Mouse (Mus musculus): ENCODE measurements around the gene Pop5. TPM values are rescaled to one million over a fixed set of nuclear protein-coding genes. Genes with fewer than 3 reads are reported as not detected.
A peak's percentile ranks its signal among the peaks of the same experiment; 100 is the strongest.

The Pop5 gene
- polyA plus RNA-seq, 1 experiment from 2014 or later = 161 TPM

DNA sequence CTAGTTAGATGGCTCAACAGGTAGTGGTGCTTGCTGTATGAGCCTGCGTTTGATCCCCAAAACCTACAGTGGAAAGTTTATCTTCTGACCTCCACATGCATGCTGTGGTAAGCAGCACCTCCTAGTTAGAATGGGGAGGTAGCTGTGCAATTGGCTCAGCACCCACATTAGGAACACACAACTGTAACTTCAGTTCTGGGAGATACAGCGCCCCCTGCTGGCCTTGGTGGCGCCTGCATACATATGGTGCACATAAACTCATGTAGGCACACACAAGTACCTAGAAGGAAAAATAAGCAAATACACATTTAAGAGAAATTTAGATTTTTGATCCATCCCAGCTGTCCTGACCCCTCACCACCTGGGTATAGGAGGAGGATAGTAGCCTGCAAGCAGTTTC lies 13.2 kb upstream of the Pop5 start:
- whole genome bisulfite sequencing = 86% methylated on average over 3 of the region's 3 CpGs
- no peak overlapping the region for H3K9ac ChIP-seq (ENCODE audit: low read depth, low read length)
- H3K4me3 ChIP-seq (replicated peaks; ENCODE audit: low read depth, low read length) = no peak overlapping the region
- H3K4me2 ChIP-seq (ENCODE audit: low read length) = no peak overlapping the region
- TF ChIP-seq CTCF (IDR thresholded peaks at IDR 0.05; ENCODE audit: low read depth) = peak; percentile 34; the same call in 1 of the 2 replicates
- H3K27me3 ChIP-seq (ENCODE audit: insufficient read depth, low read length) = no peaks in the 10 kb centered on the region
- ATAC-seq (replicated peaks; ENCODE audit: low FRiP score, low read depth) = no peak
- DNase-seq (ENCODE audit: low spot score) = no peak
- no peak overlapping the region for H3K27ac ChIP-seq
- no peaks in the 10 kb centered on the region for H3K4me1 ChIP-seq (replicated peaks; ENCODE audit: insufficient read depth, low read length)
- no peaks in the 10 kb centered on the region for H3K36me3 ChIP-seq (ENCODE audit: insufficient read depth, low read length)
- H3K9me3 ChIP-seq (replicated peaks; ENCODE audit: low read length) = no peaks in the 10 kb centered on the region

DNA sequence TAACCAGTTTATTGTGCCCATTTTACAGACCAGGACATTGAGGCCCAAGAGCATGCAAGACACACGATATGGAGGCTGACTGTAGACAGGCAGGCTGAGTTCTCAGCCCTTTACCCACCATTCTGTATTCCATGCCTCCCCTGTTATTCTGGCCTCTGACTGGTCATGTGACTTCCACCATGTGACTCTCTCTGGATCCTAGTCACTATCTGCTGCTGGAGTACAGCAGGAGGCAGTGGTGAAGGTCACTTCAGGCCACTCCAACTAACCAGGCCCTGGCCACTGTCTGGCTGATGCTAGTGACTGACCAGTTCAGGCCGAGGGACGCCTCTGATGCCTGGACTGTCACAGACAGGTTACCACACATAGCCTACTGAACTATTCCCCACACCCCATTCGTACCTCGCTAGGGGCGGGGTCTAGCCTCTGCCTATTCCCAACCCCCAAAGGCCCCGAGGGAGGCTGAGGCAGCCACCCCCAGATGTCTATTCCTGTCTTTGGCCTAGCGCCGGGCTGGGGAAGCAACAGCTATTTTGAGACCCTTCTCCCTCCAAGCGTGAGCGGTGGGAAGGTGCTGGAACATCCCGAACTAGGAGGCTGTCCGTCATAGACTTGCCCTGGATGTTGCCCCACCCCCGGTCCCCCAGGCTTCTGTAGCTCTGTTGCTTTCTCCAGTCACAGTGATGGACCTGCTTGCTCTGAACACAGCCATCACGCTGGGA lies 4.6 kb upstream of the Pop5 start:
- H3K9ac ChIP-seq (ENCODE audit: low read depth, low read length) = no peak overlapping the region
- no peak overlapping the region for H3K4me3 ChIP-seq (replicated peaks; ENCODE audit: low read depth, low read length)
- 0 out of 2 replicates have a peak overlapping the region, but pooled peaks have one; percentile 11 for H3K4me2 ChIP-seq (ENCODE audit: low read length)
- no peaks in the 10 kb centered on the region for H3K36me3 ChIP-seq (ENCODE audit: insufficient read depth, low read length)
- H3K4me1 ChIP-seq (replicated peaks; ENCODE audit: insufficient read depth, low read length) = no peaks in the 10 kb centered on the region; the same call in 1 of the 2 replicates
- no peaks in the 10 kb centered on the region for H3K9me3 ChIP-seq (replicated peaks; ENCODE audit: low read length)
- DNase-seq (ENCODE audit: low spot score) (no peak), ATAC-seq (replicated peaks; ENCODE audit: low FRiP score, low read depth) (no peak)
- no peak for TF ChIP-seq CTCF (IDR thresholded peaks at IDR 0.05; ENCODE audit: low read depth)
- WGBS = 50% methylated on average over 15 of the region's 15 CpGs
- H3K27ac ChIP-seq = no peak overlapping the region
- H3K27me3 ChIP-seq (ENCODE audit: insufficient read depth, low read length) = no peaks in the 10 kb centered on the region

DNA sequence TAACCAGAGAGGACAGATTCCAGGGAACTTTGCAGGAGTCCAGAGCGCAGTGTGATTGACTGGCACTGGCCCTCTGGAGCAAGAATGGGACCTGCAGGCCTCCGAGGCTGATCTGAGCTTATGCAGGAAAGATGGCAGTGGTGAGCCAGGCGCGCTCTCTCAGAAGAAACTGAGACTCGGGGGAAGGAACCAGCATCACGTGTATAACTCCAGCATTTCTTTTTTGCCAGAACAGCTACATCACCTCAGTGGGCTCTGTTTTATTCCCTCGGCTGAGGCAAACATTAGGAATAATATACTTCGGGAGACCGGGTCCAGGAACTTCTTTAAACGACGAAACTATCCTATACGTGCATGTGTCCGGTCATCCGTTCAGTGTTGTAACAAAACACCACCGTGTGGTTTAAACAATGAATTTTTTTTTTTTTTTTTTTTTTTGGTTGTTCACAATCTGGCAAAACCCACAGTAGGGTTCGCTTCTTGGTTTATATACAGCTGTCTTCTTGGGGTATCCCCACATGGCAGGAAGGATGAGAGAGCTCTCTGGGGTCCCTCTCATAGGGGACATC lies 4.0 kb upstream of the Pop5 start:
- H3K4me3 ChIP-seq (replicated peaks; ENCODE audit: low read depth, low read length) = no peak overlapping the region
- H3K27ac ChIP-seq = no peak overlapping the region
- ATAC-seq (replicated peaks; ENCODE audit: low FRiP score, low read depth) = no peak
- H3K4me1 ChIP-seq (replicated peaks; ENCODE audit: insufficient read depth, low read length) = no peaks in the 10 kb centered on the region; the same call in 1 of the 2 replicates
- 12% methylated on average over 16 of the region's 16 CpGs for WGBS
- peak; percentile 39 for DNase-seq (ENCODE audit: low spot score)
- no peaks in the 10 kb centered on the region for H3K9me3 ChIP-seq (replicated peaks; ENCODE audit: low read length)
- 0 out of 2 replicates have a peak, but pooled peaks have one; percentile 12 for TF ChIP-seq CTCF (IDR thresholded peaks at IDR 0.05; ENCODE audit: low read depth)
- H3K4me2 ChIP-seq (ENCODE audit: low read length) = 0 out of 2 replicates have a peak overlapping the region, but pooled peaks have one; percentile 11
- H3K9ac ChIP-seq (ENCODE audit: low read depth, low read length) = no peak overlapping the region
- no peaks in the 10 kb centered on the region for H3K27me3 ChIP-seq (ENCODE audit: insufficient read depth, low read length)
- H3K36me3 ChIP-seq (ENCODE audit: insufficient read depth, low read length) = no peaks in the 10 kb centered on the region

DNA sequence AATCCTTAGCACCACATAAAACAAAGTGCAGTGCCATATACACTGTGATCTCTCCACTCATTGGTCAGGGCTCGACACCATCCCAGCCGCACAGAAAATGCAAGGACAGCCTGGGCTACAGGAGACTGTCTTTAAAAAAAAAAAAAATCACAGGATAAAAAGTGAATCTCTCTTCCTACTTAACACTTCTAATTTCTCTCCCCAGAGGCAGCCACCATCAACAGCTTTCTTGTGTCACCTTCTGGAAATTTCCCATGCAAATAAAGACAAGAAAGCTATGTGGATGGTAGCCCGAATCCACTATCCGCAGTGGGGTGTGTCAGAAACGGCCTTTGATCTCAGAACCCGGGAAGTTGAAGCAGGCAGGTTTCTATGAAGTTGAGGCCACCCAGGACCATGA lies 3.1 kb upstream of the Pop5 start:
- no peaks in the 10 kb centered on the region for H3K27me3 ChIP-seq (ENCODE audit: insufficient read depth, low read length)
- no peaks in the 10 kb centered on the region for H3K9me3 ChIP-seq (replicated peaks; ENCODE audit: low read length)
- DNase-seq (ENCODE audit: low spot score) = no peak
- no peaks in the 10 kb centered on the region for H3K36me3 ChIP-seq (ENCODE audit: insufficient read depth, low read length)
- H3K9ac ChIP-seq (ENCODE audit: low read depth, low read length) = no peak overlapping the region
- 40% methylated on average over 6 of the region's 6 CpGs for WGBS
- H3K4me2 ChIP-seq (ENCODE audit: low read length) = no peak overlapping the region
- ATAC-seq (replicated peaks; ENCODE audit: low FRiP score, low read depth) = no peak
- H3K4me3 ChIP-seq (replicated peaks; ENCODE audit: low read depth, low read length) = no peak overlapping the region
- H3K27ac ChIP-seq = no peak overlapping the region
- TF ChIP-seq CTCF (IDR thresholded peaks at IDR 0.05; ENCODE audit: low read depth) = no peak
- H3K4me1 ChIP-seq (replicated peaks; ENCODE audit: insufficient read depth, low read length) = no peaks in the 10 kb centered on the region; the same call in 1 of the 2 replicates

DNA sequence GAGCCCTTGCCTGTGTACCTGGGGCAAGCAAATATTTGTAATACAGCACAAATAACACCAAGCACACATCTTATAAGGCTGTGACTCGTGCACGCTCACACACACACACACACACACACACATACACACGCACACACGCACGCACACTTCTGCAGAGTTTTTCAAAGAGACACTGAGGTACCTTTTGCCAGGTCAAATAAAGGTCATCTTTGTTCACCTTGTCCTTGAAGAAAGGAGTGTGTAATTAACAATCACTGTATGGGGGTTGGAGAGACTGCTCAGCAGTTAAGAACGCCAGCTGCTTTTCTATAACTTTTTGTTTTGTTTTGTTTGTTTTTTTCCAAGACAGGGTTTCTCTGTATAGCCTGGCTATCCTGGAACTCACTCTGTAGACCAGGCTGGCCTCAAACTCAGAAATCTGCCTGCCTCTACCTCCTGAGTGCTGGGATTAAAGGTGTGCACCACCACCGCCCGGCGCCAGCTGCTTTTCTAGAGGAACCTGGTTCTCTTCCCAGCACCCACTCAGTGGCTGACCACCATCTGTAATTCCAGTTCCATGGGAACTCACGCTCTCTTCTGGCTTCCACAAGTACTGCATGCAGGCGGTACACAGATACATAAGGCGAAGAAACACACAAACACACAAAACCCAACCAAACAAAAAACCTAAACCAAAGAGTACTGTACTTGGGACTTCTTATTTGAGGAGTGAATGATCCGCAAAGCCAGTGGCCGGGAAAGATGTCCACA lies 2.4 kb upstream of the Pop5 start:
- ATAC-seq (replicated peaks; ENCODE audit: low FRiP score, low read depth) = no peak
- 94% methylated on average over 14 of the region's 14 CpGs for WGBS
- no peaks in the 10 kb centered on the region; the same call in 1 of the 2 replicates for H3K4me1 ChIP-seq (replicated peaks; ENCODE audit: insufficient read depth, low read length)

DNA sequence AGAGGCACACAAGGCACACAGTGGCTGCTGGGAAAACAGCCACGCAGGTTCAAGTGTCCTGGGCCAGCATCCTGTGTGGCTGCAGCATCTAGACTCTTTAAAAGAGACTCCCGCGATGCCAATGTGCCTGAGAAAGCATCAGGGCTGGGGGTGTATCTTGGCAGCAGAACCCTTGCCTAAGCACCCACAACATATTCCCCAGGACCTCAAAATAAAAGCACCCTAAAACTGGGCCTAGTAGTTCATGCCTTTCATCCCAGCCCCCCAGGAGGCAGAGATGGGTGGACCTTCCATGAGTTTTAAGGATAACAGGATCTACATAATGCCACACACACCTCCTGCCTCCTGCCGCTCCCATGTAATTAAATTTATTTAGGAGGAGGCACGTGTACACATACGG lies 1.1 kb upstream of the Pop5 start:
- WGBS = 73% methylated on average over 6 of the region's 6 CpGs

More for the DNA sequence above, 2.4 kb upstream of the Pop5 start:
- Histone ChIP-seq H3K27ac (no peak overlapping the region), H3K4me3 (replicated peaks; ENCODE audit: low read depth, low read length) (no peak overlapping the region), H3K4me2 (ENCODE audit: low read length) (no peak overlapping the region), H3K9me3 (replicated peaks; ENCODE audit: low read length) (no peaks in the 10 kb centered on the region), H3K27me3 (ENCODE audit: insufficient read depth, low read length) (no peaks in the 10 kb centered on the region), H3K9ac (ENCODE audit: low read depth, low read length) (no peak overlapping the region), H3K36me3 (ENCODE audit: insufficient read depth, low read length) (no peaks in the 10 kb centered on the region)
- DNase-seq (ENCODE audit: low spot score) = no peak
- TF ChIP-seq CTCF (IDR thresholded peaks at IDR 0.05; ENCODE audit: low read depth) = no peak

More for the DNA sequence above, 1.1 kb upstream of the Pop5 start:
- no peak overlapping the region for H3K4me2 ChIP-seq (ENCODE audit: low read length)
- peaks cover 6% of the 10 kb centered on the region; the same call in 1 of the 2 replicates for H3K4me1 ChIP-seq (replicated peaks; ENCODE audit: insufficient read depth, low read length)
- no peaks in the 10 kb centered on the region for H3K9me3 ChIP-seq (replicated peaks; ENCODE audit: low read length)
- no peak for TF ChIP-seq CTCF (IDR thresholded peaks at IDR 0.05; ENCODE audit: low read depth)
- H3K27me3 ChIP-seq (ENCODE audit: insufficient read depth, low read length) = no peaks in the 10 kb centered on the region
- H3K9ac ChIP-seq (ENCODE audit: low read depth, low read length) = no peak overlapping the region
- no peak for ATAC-seq (replicated peaks; ENCODE audit: low FRiP score, low read depth)
- no peak overlapping the region for H3K4me3 ChIP-seq (replicated peaks; ENCODE audit: low read depth, low read length)
- H3K27ac ChIP-seq = no peak overlapping the region
- no peaks in the 10 kb centered on the region for H3K36me3 ChIP-seq (ENCODE audit: insufficient read depth, low read length)
- no peak for DNase-seq (ENCODE audit: low spot score)

Data from kidney, postnatal 0 days (tissue).